Comparison of ENCODE assay signal across 32 mouse cellular contexts in the genomic region with DNA sequence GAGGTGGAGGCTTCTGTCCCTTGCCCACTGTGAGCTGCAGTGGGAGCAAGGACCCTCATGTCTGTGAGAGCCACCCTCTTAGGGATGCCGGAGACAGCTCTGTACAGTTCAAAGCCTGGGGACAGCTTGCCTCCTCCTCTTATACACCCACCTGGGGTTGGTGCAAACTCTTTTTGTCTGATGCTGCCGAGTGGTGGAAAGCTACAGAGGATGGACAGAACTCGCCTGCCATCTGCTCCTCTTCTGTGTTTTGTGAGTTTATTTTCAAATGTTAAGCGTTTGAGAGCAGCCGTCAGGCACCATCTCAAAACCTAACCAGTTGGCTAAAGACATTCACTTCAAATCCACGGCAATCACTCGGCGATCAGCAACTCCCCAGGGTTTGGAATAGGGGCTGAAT. TPM values are rescaled to one million over a fixed set of nuclear protein-coding genes. Genes with fewer than 3 reads are reported as not detected.
DNase-seq lines count a peak whose midpoint lies in the region; TF ChIP-seq lines count a peak whose summit lies in the region.
"Had no signal": no experiment of that assay in that cellular context is flagged by ENCODE, and none has a peak within 500 bp of the region (broad histone marks: within the 10 kb centered on the region; RNA-seq: fewer than 3 reads in every experiment).

No protein-coding gene starts in this region.

- peak; percentile 49 to 63 for DNase-seq in frontal cortex, adult 2 months (ENCODE audit: extremely low spot score in 1 of 2, low spot score in 1 of 2)
- no peak for DNase-seq in frontal cortex, postnatal 14 days (ENCODE audit: low spot score in 2 of 2)
- peak in 1 of 2 experiments; percentile 47 for DNase-seq in left cerebral cortex, adult 2 months (ENCODE audit: extremely low spot score in 1 of 2, low spot score in 2 of 2)
- no peak for DNase-seq in left cerebral cortex, postnatal 4 days
- peak; percentile 79 for DNase-seq in brain, adult 2 months (ENCODE audit: low read depth, low spot score)
- peak; percentile 32 to 33 for DNase-seq in layer of hippocampus, postnatal 36 days
- DNase-seq in liver, result no peak
- DNase-seq in lung, postnatal 36 days, result no peak
- DNase-seq: adrenal gland, postnatal 25 days; cerebellum, adult 2 months; cerebellum, postnatal 14 days; heart, postnatal 14 days; kidney, adult 11 months; kidney, postnatal 25 days; lung, embryonic 14.5 days; lung, postnatal 14 days; thymus, postnatal 4 days had no signal

- peak overlapping the region; percentile 56; the same call in 1 of the 2 replicates for H3K27ac ChIP-seq in left cerebral cortex, adult 2 months
- H3K27ac ChIP-seq: forebrain, embryonic 12.5 days; hindbrain, embryonic 10.5 days; hindbrain, embryonic 15.5 days; kidney, embryonic 15.5 days; liver, embryonic 15.5 days had no signal

- H3K4me3 ChIP-seq in left cerebral cortex, adult 2 months, result no peak overlapping the region
- H3K4me3 ChIP-seq: erythroblast, embryonic 14.5 days; forebrain, embryonic 12.5 days; hindbrain, embryonic 10.5 days; hindbrain, embryonic 15.5 days; kidney, embryonic 15.5 days; liver, embryonic 15.5 days had no signal

- intact Hi-C loops in left cerebral cortex, adult 2 months (cut with DNase I), result loop anchor here (5.0 to 10.0 kb wide), 3 partner anchors 56 to 261 kb away; no protein-coding TSS in a partner anchor
- intact Hi-C loops in left cerebral cortex, postnatal 4 days (cut with DNase I), result no loop called here

- TF ChIP-seq CTCF in left cerebral cortex, adult 2 months (IDR thresholded peaks at IDR 0.05), result no peak

RNA-seq across cellular contexts. Expression of a gene that starts 26.6 kb away (rescaled TPM):
- 63.1 and 78.9 TPM in 2 replicates for polyA plus RNA-seq in frontal cortex, adult 2 months (2012; rRNA removed)
- total RNA-seq in left cerebral cortex, adult 2 months (2021), result 100 to 1,000 TPM; 139 to 151 TPM
- total RNA-seq in left cerebral cortex, postnatal 4 days (2021), result 10 to 100 TPM; 32.2 to 39.0 TPM
- 10 to 100 TPM; 59.3 to 61.8 TPM for total RNA-seq in layer of hippocampus, postnatal 36 days (2021)
- total RNA-seq: gastrocnemius, adult 8-10 months; gastrocnemius, postnatal 4 days; heart, adult 8-10 months; liver, adult 2 months; megakaryocyte progenitor cell, adult 5-6 weeks had no signal
- polyA plus RNA-seq: erythroblast, embryonic 14.5 days; inflammation-experienced regulatory T-cells, adult 6 months; limb, embryonic 11.5 days; liver, adult 2 months; testis, adult 2 months; thymus, postnatal 0 days had no signal

Comparison
In these comparisons a context has a peak if more than half of its experiments do, and no peak if none do; other contexts are left out.
1. DNase-seq: peak in frontal cortex, adult 2 months (2 of 2), brain, adult 2 months (single experiment) and layer of hippocampus, postnatal 36 days (2 of 2); none in frontal cortex, postnatal 14 days (0 of 2), left cerebral cortex, postnatal 4 days (single experiment), liver (single experiment) and lung, postnatal 36 days (single experiment).